Mouse (Mus musculus): ENCODE data around the gene Zfp385c. TPM values are rescaled to one million over a fixed set of nuclear protein-coding genes. Genes with fewer than 3 reads are reported as not detected.
A peak's percentile ranks its signal among the peaks of the same experiment; 100 is the strongest.

Gene Zfp385c
- total and polyA plus RNA-seq, 3 experiments, result 0.12 to 0.15 TPM; not detected in 1

DNA sequence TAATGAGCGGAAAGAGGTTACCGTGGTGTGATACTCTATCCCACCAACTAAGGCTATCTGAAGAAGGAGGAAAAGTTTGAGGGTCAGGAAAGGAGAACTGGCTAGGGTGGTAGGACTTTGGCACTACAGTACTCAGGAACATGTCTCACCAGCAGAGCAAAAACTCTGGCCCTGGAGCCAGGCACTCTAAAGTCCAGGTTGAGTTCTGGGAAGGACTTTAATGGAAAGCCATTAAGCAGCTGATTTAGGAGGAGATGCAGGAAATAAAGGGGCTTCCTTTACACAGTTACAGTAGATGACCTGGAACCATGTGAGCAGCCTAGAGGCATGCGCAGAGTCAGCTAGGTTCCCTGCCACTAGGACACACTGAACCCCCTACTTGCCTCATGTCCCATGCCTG lies 34.9 kb upstream of the Zfp385c start:
- Histone ChIP-seq H3K79me2 (ENCODE audit: control insufficient read depth, insufficient read depth, low read length, poor library complexity) (peaks cover 77% of the 10 kb centered on the region), H3K4me1 (ENCODE audit: control insufficient read depth in 1 of 2, insufficient read depth in 2 of 2, low read length in 2 of 2) (peaks cover 31 to 42% of the 10 kb centered on the region in 2 experiments), H3K4me3 (ENCODE audit: control insufficient read depth in 1 of 2, insufficient read depth in 1 of 2, low read depth in 2 of 2, low read length in 2 of 2) (no peak overlapping the region), H3K36me3 (ENCODE audit: control insufficient read depth in 1 of 2, insufficient read depth in 2 of 2, low read length in 2 of 2) (peaks cover 15 to 62% of the 10 kb centered on the region in 2 experiments), H3K27me3 (ENCODE audit: control insufficient read depth in 1 of 2, insufficient read depth in 2 of 2, low read length in 2 of 2) (no peaks in the 10 kb centered on the region), H3K27ac (ENCODE audit: control insufficient read depth, low read depth, low read length) (no peak overlapping the region; the same call in 1 of the 2 replicates), H3K9me3 (replicated peaks; ENCODE audit: insufficient read depth, low read length) (no peaks in the 10 kb centered on the region), H3K9ac (ENCODE audit: control insufficient read depth, low read depth, low read length, poor library complexity, severe bottlenecking) (no peak overlapping the region)
- TF ChIP-seq RAD21 (IDR thresholded peaks at IDR 0.05; ENCODE audit: low read depth, low read length), result no peak
- no peak for TF ChIP-seq POLR2AphosphoS2 (IDR thresholded peaks at IDR 0.05; ENCODE audit: low read length)
- TF ChIP-seq ZMIZ1 (IDR thresholded peaks at IDR 0.05; ENCODE audit: low read depth, low read length), result no peak
- TF ChIP-seq POLR2A (IDR thresholded peaks at IDR 0.05; ENCODE audit: control insufficient read depth in 1 of 2, insufficient read depth in 1 of 2, low read depth in 1 of 2, low read length in 2 of 2, poor library complexity in 1 of 2), result no peak
- TF ChIP-seq TAL1 (IDR thresholded peaks at IDR 0.05; ENCODE audit: low read length), result no peak
- no peak for TF ChIP-seq GATA1 (IDR thresholded peaks at IDR 0.05; ENCODE audit: low read depth, low read length)
- TF ChIP-seq ETS1 (IDR thresholded peaks at IDR 0.05; ENCODE audit: low read depth, low read length), result no peak
- TF ChIP-seq MYC (IDR thresholded peaks at IDR 0.05; ENCODE audit: low read depth, low read length), result no peak
- no peak for TF ChIP-seq RCOR1 (IDR thresholded peaks at IDR 0.05; ENCODE audit: low read depth, low read length)
- TF ChIP-seq HCFC1 (IDR thresholded peaks at IDR 0.05; ENCODE audit: low read depth, low read length), result no peak
- TF ChIP-seq JUND (IDR thresholded peaks at IDR 0.05; ENCODE audit: low read depth, low read length), result no peak
- TF ChIP-seq TCF12 (IDR thresholded peaks at IDR 0.05; ENCODE audit: low read depth, low read length), result no peak
- TF ChIP-seq MXI1 (IDR thresholded peaks at IDR 0.05; ENCODE audit: low read depth, low read length), result no peak
- TF ChIP-seq GABPA (IDR thresholded peaks at IDR 0.05; ENCODE audit: low read depth, low read length), result no peak
- no peak for TF ChIP-seq MEF2A (IDR thresholded peaks at IDR 0.05; ENCODE audit: extremely low read depth, insufficient replicate concordance, low read depth, low read length, poor library complexity, severe bottlenecking)
- TF ChIP-seq KAT2A (conservative IDR thresholded peaks at IDR 0.05; ENCODE audit: low read depth, low read length), result no peak
- no peak for TF ChIP-seq MAZ (IDR thresholded peaks at IDR 0.05; ENCODE audit: low read depth, low read length)
- TF ChIP-seq CHD1 (IDR thresholded peaks at IDR 0.05; ENCODE audit: low read depth, low read length), result no peak
- no peak for DNase-seq (ENCODE audit: low read depth, low spot score)

DNA sequence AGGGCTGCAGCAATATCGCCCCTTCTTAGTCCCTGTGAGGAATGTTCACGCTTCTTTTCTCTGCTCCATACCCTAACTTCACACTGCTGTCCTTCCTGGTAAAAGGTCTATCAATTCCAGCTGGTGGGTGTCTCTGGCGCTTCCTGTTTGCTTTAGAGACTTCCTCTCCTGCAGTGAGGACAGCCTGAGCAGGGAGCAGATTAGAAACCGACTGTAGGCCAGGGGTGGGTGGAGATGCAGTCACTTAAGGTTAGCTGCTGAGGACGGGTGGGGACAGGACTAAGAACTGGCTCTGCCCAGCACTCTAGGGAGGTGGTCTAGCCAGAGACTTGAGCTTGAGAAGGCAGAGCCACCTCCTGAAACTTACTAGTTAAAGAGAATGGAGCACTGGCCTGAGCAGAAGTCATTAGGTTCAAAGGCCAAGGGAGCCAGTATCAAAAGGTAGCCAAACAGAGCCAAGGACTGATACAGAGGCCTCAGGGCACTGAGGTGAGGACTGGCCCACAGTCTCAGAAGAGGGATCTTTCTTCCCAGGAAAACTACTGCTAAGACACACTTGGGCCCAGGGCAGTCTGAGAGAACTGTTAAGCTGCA lies 32.8 kb upstream of the Zfp385c start:
- peaks cover 42 to 53% of the 10 kb centered on the region in 2 experiments for H3K4me1 ChIP-seq (ENCODE audit: control insufficient read depth in 1 of 2, insufficient read depth in 2 of 2, low read length in 2 of 2)
- peak overlapping the region; percentile 65 for H3K27ac ChIP-seq (ENCODE audit: control insufficient read depth, low read depth, low read length)
- peak overlapping the region; percentile 33 for H3K9ac ChIP-seq (ENCODE audit: control insufficient read depth, low read depth, low read length, poor library complexity, severe bottlenecking)
- peak; percentile 85 for DNase-seq (ENCODE audit: low read depth, low spot score)
- no peaks in the 10 kb centered on the region for H3K27me3 ChIP-seq (ENCODE audit: control insufficient read depth in 1 of 2, insufficient read depth in 2 of 2, low read length in 2 of 2)
- H3K4me3 ChIP-seq (ENCODE audit: control insufficient read depth in 1 of 2, insufficient read depth in 1 of 2, low read depth in 2 of 2, low read length in 2 of 2), result no peak overlapping the region
- peaks cover 74% of the 10 kb centered on the region for H3K79me2 ChIP-seq (ENCODE audit: control insufficient read depth, insufficient read depth, low read length, poor library complexity)
- no peaks in the 10 kb centered on the region for H3K9me3 ChIP-seq (replicated peaks; ENCODE audit: insufficient read depth, low read length)
- H3K36me3 ChIP-seq (ENCODE audit: control insufficient read depth in 1 of 2, insufficient read depth in 2 of 2, low read length in 2 of 2), result peaks cover 18 to 63% of the 10 kb centered on the region in 2 experiments
- TF ChIP-seq JUND (IDR thresholded peaks at IDR 0.05; ENCODE audit: low read depth, low read length) (0 out of 2 replicates have a peak, but pooled peaks have one; percentile 18), MYB (IDR thresholded peaks at IDR 0.05; ENCODE audit: low read depth, low read length) (peak; percentile 31; the same call in 1 of the 2 replicates), KAT2A (conservative IDR thresholded peaks at IDR 0.05; ENCODE audit: low read depth, low read length) (no peak), TCF12 (IDR thresholded peaks at IDR 0.05; ENCODE audit: low read depth, low read length) (peak; percentile 56; the same call in 1 of the 2 replicates), RCOR1 (IDR thresholded peaks at IDR 0.05; ENCODE audit: low read depth, low read length) (peak; percentile 62), ETS1 (IDR thresholded peaks at IDR 0.05; ENCODE audit: low read depth, low read length) (peak; percentile 91), MAZ (IDR thresholded peaks at IDR 0.05; ENCODE audit: low read depth, low read length) (0 out of 2 replicates have a peak, but pooled peaks have one; percentile 35), TBP (IDR thresholded peaks at IDR 0.05; ENCODE audit: low read depth, low read length) (peak; percentile 53; the same call in 1 of the 2 replicates), GABPA (IDR thresholded peaks at IDR 0.05; ENCODE audit: low read depth, low read length) (no peak), POLR2AphosphoS2 (IDR thresholded peaks at IDR 0.05; ENCODE audit: low read length) (no peak), MAX (IDR thresholded peaks at IDR 0.05; ENCODE audit: low read length) (no peak; the same call in 1 of the 2 replicates), MXI1 (IDR thresholded peaks at IDR 0.05; ENCODE audit: low read depth, low read length) (peak; percentile 64), POLR2A (IDR thresholded peaks at IDR 0.05; ENCODE audit: control insufficient read depth in 1 of 2, insufficient read depth in 1 of 2, low read depth in 1 of 2, low read length in 2 of 2, poor library complexity in 1 of 2) (peak in 1 of 2 experiments; percentile 31; a peak in 1 of 4 replicates), USF2 (IDR thresholded peaks at IDR 0.05; ENCODE audit: borderline replicate concordance in 1 of 2, insufficient read depth in 1 of 2, low read depth in 1 of 2, low read length in 2 of 2) (no peak), HCFC1 (IDR thresholded peaks at IDR 0.05; ENCODE audit: low read depth, low read length) (peak; percentile 69), ELF1 (IDR thresholded peaks at IDR 0.05; ENCODE audit: low read depth, low read length) (peak; percentile 86), BHLHE40 (IDR thresholded peaks at IDR 0.05; ENCODE audit: borderline replicate concordance, low read depth, low read length) (peak; percentile 16; the same call in 1 of the 2 replicates), ZKSCAN1 (IDR thresholded peaks at IDR 0.05; ENCODE audit: low read depth, low read length) (no peak), SIN3A (IDR thresholded peaks at IDR 0.05; ENCODE audit: low read length) (peak; percentile 92), ZNF384 (IDR thresholded peaks at IDR 0.05; ENCODE audit: low read depth, low read length) (no peak), TAL1 (IDR thresholded peaks at IDR 0.05; ENCODE audit: low read length) (peak; percentile 51)

Data from MEL (cell line).